Mouse (Mus musculus) brain, embryonic 14.5 days (tissue): ENCODE data around the gene Spata5.

ENCODE experiments used
- CTCF ChIP-seq: fragments of 200-500 bp; IDR thresholded peaks from 2 replicates; pipeline ENCODE4 v1.5.1; 2012; ENCODE audit warnings: inconsistent platforms, mild to moderate bottlenecking, moderate library complexity, borderline replicate concordance; ENCODE audit not compliant: insufficient read depth, insufficient read length; ENCODE audit errors: extremely low read depth
- POLR2A ChIP-seq: fragments of 200-500 bp; IDR thresholded peaks from 2 replicates; pipeline ENCODE4 v1.6.1; 2012; ENCODE audit warnings: mild to moderate bottlenecking, inconsistent platforms, borderline replicate concordance; ENCODE audit not compliant: poor library complexity, insufficient read depth, insufficient read length, severe bottlenecking; ENCODE audit errors: extremely low read depth

GRCm38 (mm10) chr3:37397646-37398045 lies 22.1 kb upstream of the Spata5 start:
- no peak for TF ChIP-seq CTCF
- no peak for TF ChIP-seq POLR2A
